ENCODE assay signal across 18 mouse cellular contexts in the genomic region with DNA sequence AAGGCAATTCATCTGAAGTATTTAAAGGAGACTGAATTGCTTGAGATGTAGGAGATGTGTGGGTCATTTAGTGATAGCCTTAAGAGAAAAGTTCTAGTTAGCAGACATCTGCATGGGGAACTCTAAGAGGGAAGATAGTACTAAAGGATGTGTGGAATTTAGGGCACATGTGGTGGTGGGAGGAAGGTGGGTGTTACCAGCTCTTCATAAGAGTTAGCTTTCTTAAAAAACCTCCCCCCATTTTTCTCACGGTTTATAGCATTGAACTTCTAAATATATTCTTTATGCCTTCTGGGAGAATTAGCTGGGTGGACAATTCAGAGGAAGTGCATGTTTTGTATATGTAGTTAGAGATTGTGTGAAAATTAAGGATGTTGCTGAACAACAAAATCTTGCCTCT.
"Had no signal": no experiment of that assay in that cellular context is flagged by ENCODE, and none has a peak within 500 bp of the region (broad histone marks: within the 10 kb centered on the region; RNA-seq: fewer than 3 reads in every experiment).

No protein-coding gene starts in this region.

- DNase-seq: forebrain, postnatal 0 days; gastrocnemius, postnatal 14 days; gastrocnemius, postnatal 36 days; heart, adult 11 months; heart, adult 2 months; heart, postnatal 10 days; heart, postnatal 4 days; kidney, adult 18-20 months; kidney, adult 8-10 months; kidney, postnatal 10 days; kidney, postnatal 25 days; kidney, postnatal 4 days; liver; liver, embryonic 13.5 days had no signal

- ATAC-seq: forebrain, postnatal 0 days; hindbrain, embryonic 16.5 days; inflammation-experienced regulatory T-cells, adult 6 months; intestine, embryonic 15.5 days; intestine, postnatal 0 days had no signal
